Mouse (Mus musculus): Measurements from ENCODE around the gene Trim27.

The Trim27 gene

DNA sequence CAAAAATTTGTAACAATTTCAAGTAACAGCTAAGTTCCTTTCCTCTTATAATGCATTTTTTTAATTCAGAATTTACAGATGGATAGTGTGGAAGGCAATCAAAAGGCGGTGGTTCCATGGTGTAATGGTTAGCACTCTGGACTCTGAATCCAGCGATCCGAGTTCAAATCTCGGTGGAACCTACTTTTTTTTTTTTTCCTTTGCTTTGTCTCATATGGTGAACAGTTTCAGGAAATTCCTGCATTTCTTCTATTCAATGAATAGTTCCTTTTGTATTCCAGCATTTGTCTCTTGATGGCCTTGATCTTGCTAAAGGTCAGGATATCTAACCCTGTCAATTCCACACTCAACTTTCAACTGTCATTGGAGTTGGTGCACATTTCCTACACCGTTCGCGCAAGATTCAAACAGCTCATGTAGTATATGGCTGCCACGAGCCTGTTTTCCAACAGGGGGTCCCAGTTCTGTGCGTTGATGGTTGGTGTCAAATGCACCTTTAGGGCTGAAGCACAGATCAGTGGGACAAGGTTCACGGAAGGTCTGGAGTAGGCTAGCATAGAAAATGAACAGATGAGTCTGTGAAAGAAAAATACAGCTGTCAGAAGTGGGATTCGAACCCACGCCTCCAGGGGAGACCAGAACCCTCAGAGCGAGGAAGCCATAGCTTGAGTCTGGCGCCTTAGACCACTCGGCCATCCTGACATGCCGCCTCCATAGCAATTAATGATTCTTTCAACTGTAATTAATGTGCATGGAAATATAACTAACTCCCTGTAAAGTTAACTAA, 6.8 kb upstream of the Trim27 start:
- DNase-seq (ENCODE audit: low read depth): peak; percentile 89

GRCm38 (mm10) chr13:21173072-21173471, 6.2 kb upstream of the Trim27 start:
- DNase-seq (ENCODE audit: low read depth): peak; percentile 56

GRCm38 (mm10) chr13:21176733-21177132, 2.5 kb upstream of the Trim27 start:
- DNase-seq (ENCODE audit: low read depth): no peak

DNA sequence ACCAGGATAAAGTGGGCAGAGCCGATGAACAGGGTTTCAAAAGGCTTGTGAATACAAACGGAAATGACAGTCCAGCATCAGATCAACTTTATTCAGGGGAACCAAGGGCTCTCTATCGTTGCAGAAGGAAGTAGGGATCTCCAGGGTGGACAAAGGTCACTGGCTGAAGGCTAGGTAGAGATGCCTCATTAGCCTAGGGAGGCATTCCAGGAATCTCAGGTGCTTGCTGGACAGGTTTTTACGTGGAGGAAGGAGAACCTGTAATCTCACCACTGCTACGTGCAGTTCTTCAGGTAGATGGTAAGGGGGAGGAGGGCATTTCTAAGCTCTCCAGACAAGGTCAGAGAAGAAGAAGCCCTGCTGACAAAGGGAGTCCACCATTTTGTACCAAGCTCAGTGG, 1.6 kb upstream of the Trim27 start:
- no peak for DNase-seq (ENCODE audit: low read depth)

DNA sequence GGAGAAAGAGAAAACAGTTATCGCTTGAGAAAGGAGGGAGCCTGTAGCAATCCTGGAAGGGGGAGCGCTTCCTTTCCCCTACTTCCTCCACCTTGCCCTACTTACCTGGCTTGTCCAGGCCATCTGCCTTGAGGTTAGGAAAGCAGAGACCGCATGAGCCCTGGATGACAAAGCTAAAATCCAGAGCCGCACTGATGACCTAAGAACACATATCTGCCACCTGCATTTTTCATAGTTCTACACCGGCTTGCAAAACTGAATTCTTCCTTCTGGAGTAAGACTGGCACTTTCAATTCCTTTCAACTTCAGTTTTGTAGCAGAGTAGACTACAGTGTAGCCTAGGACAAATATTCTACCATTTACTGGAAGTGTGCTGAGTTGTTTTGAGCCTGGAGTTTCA, 881 bp upstream of the Trim27 start:
- DNase-seq (ENCODE audit: low read depth): no peak

GRCm38 (mm10) chr13:21179724-21180550, 692 bp downstream of the Trim27 start:
- peak; percentile 96 for DNase-seq (ENCODE audit: low read depth)

DNA sequence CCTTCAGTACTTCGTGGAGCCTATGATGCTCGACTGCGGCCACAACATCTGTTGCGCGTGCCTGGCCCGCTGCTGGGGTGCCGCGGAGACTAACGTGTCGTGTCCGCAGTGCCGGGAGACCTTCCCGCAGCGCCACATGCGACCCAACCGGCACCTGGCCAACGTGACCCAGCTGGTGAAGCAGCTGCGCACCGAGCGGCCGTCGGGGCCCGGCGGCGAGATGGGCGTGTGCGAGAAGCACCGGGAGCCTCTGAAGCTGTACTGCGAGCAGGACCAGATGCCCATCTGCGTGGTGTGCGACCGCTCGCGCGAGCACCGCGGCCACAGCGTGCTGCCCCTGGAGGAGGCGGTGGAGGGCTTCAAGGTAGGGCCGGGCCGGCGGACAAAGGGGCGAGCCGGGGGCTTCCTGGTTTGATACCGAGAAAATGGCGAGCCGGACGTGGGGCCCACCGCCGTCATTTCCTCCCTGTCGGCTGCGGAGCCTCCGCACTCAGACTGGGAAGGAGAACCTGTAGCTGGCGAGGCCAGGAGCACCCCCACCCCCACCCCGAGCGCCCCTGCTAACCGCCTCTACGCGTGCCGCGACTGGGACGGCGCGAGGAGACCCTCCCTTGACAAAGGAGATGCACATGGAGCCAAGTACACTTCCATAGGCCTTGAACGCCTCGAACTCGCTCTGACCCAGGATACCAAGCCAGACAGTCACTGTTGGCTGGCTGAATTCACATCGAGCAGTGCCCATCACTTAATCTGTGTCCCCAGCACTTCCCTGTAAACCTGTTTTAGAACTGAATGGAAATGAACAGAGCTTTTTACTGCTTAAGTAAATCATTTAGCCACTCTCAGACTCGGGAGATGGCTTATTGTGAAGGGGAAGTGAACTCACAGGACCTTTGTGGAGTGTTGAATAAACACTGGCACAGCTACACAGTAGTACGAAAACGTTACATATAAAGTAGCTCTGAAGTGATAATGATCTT, 1.6 kb downstream of the Trim27 start:
- peak; percentile 86 for DNase-seq (ENCODE audit: low read depth)

DNA sequence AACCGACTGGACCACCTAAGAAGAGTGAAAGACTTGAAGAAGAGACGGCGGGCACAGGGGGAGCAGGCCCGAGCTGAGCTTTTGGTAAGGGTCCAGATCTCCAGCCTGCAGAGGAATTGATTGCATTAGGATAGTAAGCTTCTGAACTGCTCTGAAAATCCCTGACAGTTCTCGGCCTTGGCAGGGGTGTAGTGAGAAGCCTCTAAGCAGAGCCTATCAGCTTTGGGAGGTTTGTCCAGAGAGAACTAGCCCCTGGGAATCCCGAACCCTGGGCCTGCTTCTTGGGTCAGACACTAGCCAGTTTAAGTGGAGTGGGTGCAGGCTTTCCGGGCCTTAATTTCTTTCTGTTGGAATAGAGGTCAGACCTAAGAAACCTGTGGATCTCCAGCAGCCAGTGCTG, 2.8 kb downstream of the Trim27 start:
- DNase-seq (ENCODE audit: low read depth): no peak

DNA sequence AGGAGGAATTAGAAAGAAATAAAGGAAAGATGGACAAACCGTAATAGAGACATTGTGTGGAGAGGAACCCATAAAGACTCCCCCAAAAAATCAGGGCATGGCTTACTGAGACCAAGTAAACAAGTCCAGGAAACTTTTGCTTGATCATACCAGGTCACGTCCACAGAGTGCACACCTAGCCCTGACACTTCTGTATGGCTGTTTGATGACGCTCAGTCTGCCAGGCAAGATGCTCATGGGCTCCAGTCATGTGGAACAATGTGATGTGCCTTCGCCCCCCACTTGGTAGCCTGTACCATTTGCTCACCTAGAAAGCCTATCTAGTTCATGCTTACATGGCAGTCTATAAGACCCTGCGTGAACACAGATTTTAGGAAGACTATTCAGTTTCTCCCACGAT, 3.8 kb downstream of the Trim27 start:
- DNase-seq (ENCODE audit: low read depth): no peak

- no peak for DNase-seq (ENCODE audit: low read depth)
Observed at GRCm38 (mm10) chr13:21183661-21184060, 4.4 kb downstream of the Trim27 start.

- no peak for DNase-seq (ENCODE audit: low read depth)
Observed at GRCm38 (mm10) chr13:21185521-21185920, 6.3 kb downstream of the Trim27 start.

GRCm38 (mm10) chr13:21195406-21196228, 16.4 kb downstream of the Trim27 start:
- no peak for DNase-seq (ENCODE audit: low read depth)

DNA sequence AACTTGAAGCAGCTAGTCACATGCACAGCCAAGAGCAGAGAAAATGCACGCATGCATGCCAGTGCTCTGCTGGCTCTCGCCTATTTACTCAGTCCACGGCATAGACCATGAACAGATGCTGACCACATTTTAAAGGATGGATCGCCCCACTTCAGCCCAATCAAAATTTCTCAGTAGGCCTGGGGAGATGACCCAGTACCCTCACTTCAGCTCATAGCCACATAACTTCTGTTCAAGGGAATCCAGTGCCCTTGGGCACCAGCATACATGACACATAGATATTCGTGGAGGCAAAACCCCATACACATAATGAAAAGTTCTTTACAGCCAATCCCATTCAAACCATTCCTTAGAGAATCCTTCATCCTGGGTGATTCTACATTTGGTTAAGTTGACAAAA, 18.5 kb downstream of the Trim27 start:
- DNase-seq (ENCODE audit: low read depth): no peak

DNA sequence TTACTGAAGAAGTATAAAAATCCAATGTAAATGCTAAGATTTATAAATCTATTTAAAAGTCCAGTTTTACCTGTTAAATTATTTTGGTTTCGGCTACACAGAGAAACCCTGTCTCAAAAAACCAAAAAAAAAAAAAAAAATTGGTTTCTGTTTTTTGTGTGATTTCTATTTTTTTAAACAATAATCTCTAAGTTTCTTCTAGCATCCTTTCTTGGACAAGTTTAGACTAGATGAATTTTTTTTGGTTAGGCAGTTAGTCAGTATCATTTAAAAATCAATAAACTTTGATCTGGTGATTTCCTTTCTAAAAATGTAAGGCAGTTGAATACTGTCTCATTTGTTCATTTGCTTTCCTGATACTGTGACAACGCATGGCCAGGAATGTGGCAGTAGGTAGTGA, 19.1 kb downstream of the Trim27 start:
- no peak for DNase-seq (ENCODE audit: low read depth)

GRCm38 (mm10) chr13:21199046-21200028, 20.1 kb downstream of the Trim27 start:
- DNase-seq (ENCODE audit: low read depth): no peak

DNA sequence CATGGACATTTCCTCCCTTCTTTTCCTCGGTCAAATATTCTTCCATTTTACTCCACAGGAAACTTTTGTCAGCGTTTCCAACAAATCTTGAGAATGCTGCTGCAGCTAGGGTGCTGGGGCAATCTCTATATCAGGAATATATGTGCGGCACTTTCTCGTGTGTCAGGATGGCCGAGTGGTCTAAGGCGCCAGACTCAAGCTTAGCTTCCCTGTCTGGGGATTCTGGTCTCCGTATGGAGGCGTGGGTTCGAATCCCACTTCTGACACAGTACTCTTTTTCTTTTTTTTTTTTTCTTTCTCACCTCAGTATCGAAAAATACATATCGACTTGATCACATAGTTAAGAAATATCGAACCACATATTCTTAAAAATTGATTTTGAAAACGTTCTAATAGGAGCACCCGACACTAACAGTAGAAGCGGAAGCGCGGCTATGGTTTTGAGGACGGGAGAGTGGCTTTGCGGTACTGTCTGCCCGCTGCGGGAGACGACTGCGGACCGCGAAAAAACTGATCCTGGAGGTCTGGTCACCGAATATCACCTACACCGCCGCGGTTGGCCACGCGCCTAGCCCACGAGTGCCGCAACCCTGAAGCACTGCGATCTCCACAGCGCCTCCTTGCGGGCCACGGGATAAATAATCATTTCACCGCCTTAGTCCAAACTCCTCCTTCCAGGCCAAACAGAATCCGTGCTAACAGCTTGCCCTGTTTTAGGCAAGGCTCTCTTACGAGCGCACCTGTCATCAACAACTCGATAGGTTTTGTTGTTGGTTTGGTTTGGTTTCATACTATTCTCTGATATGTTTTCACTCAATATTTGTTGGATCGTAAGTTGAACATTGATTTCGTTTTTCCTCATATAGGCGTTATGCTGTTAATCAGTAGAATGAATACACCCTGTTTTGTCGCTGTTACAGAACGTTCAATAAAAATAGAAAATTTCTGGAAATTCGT, 21.1 kb downstream of the Trim27 start:
- peak; percentile 95 for DNase-seq (ENCODE audit: low read depth)

GRCm38 (mm10) chr13:21215275-21215983, 36.2 kb downstream of the Trim27 start:
- DNase-seq (ENCODE audit: low read depth): peak; percentile 70

- no peak for DNase-seq (ENCODE audit: low read depth)
Observed at GRCm38 (mm10) chr13:21216781-21217180, 37.5 kb downstream of the Trim27 start.

Measured in induced T-regulatory cell, adult 2 months (primary cell).